Mouse (Mus musculus) lung, postnatal 0 days (tissue): ENCODE results near the gene Tyro3.

Experiments used
- CTCF ChIP-seq: IDR thresholded peaks from 2 replicates; pipeline ENCODE4 v1.5.1; 2016; ENCODE audit warnings: antibody characterized with exemption, mild to moderate bottlenecking
- EP300 ChIP-seq: IDR thresholded peaks from 2 replicates; pipeline ENCODE4 v1.6.1; 2016; ENCODE audit warnings: antibody characterized with exemption, mild to moderate bottlenecking, control low read depth

- TF ChIP-seq CTCF, result no peak
- no peak for TF ChIP-seq EP300
Measured at GRCm38 (mm10) chr2:119857341-119857740, 59.8 kb downstream of the Tyro3 start.
